Mouse (Mus musculus) thymus, adult 18-20 months (tissue): Measurements from ENCODE around the gene Got1.

ENCODE experiments used
- DNase-seq, 2 experiments: peaks; one replicate each; pipeline ENCODE4 v3.0.0; 2022; ENCODE audit warnings: mixed read lengths in 2 of 2

Gene Got1

GRCm38 (mm10) chr19:43479431-43479830, 45.0 kb downstream of the Got1 start:
- DNase-seq, result no peak

- DNase-seq, result peak; percentile 18 to 19
Measured at GRCm38 (mm10) chr19:43478891-43479290, 45.5 kb downstream of the Got1 start.

- DNase-seq, result no peak
Measured at GRCm38 (mm10) chr19:43477436-43477835, 47.0 kb downstream of the Got1 start.

- no peak for DNase-seq
Measured at GRCm38 (mm10) chr19:43476063-43476462, 48.3 kb downstream of the Got1 start.

- DNase-seq, result no peak
Measured at GRCm38 (mm10) chr19:43475642-43476041, 48.8 kb downstream of the Got1 start.

- DNase-seq, result no peak
Measured at GRCm38 (mm10) chr19:43472781-43473180, 51.6 kb downstream of the Got1 start.

GRCm38 (mm10) chr19:43472331-43472730, 52.1 kb downstream of the Got1 start:
- DNase-seq, result no peak

GRCm38 (mm10) chr19:43469333-43469732, 55.1 kb downstream of the Got1 start:
- no peak for DNase-seq

- no peak for DNase-seq
Measured at GRCm38 (mm10) chr19:43467927-43468685, 56.3 kb downstream of the Got1 start.

GRCm38 (mm10) chr19:43465601-43466255, 58.7 kb downstream of the Got1 start:
- no peak for DNase-seq

GRCm38 (mm10) chr19:43465076-43465475, 59.3 kb downstream of the Got1 start:
- DNase-seq, result no peak

- DNase-seq, result no peak
Measured at GRCm38 (mm10) chr19:43464294-43464687, 60.1 kb downstream of the Got1 start.

- no peak for DNase-seq
Measured at GRCm38 (mm10) chr19:43463546-43464293, 60.7 kb downstream of the Got1 start.

GRCm38 (mm10) chr19:43462141-43462540, 62.3 kb downstream of the Got1 start:
- DNase-seq, result no peak

GRCm38 (mm10) chr19:43460481-43460880, 63.9 kb downstream of the Got1 start:
- DNase-seq, result no peak

GRCm38 (mm10) chr19:43459948-43460347, 64.5 kb downstream of the Got1 start:
- DNase-seq, result no peak

- DNase-seq, result no peak
Measured at GRCm38 (mm10) chr19:43453025-43453424, 71.4 kb downstream of the Got1 start.

- DNase-seq, result no peak
Measured at GRCm38 (mm10) chr19:43452176-43452575, 72.2 kb downstream of the Got1 start.

GRCm38 (mm10) chr19:43451563-43451962, 72.8 kb downstream of the Got1 start:
- no peak for DNase-seq
